Mouse (Mus musculus) midbrain, embryonic 14.5 days (tissue): ENCODE results near the gene Caap1. TPM values are rescaled to one million over a fixed set of nuclear protein-coding genes. Genes with fewer than 3 reads are reported as not detected.

Experiments used
- ATAC-seq: fragments of 200-750 bp; cut with Nextera tagmentation; 2 replicates; pipeline ENCODE4 v1.8.0; 2017; ENCODE audit warnings: moderate number of reproducible peaks, moderate library complexity; ENCODE audit not compliant: low FRiP score, low TSS enrichment
- DNase-seq: peaks from one replicate; pipeline ENCODE4 v3.0.0-alpha.2; 2015
- H3K27ac ChIP-seq: fragments of 300-500 bp; sonication (generic); replicated peaks from 2 replicates; pipeline ENCODE4 v1.5.1; 2014; ENCODE audit warnings: mild to moderate bottlenecking, low read depth, low read length, moderate library complexity
- H3K27me3 ChIP-seq: fragments of 300-500 bp; sonication (generic); 2 replicates; pipeline ENCODE4 v1.6.1; 2014; ENCODE audit warnings: low read length, control low read depth, mixed read lengths; ENCODE audit not compliant: control insufficient read depth, insufficient read depth
- H3K36me3 ChIP-seq: fragments of 300-500 bp; sonication (generic); 2 replicates; pipeline ENCODE4 v1.6.1; 2014; ENCODE audit warnings: low read length, control low read depth; ENCODE audit not compliant: control insufficient read depth, insufficient read depth
- H3K4me1 ChIP-seq: fragments of 300-500 bp; sonication (generic); 2 replicates; pipeline ENCODE4 v1.6.1; 2014; ENCODE audit warnings: mild to moderate bottlenecking, antibody characterized with exemption, low read length, control low read depth; ENCODE audit not compliant: control insufficient read depth, insufficient read depth
- H3K4me2 ChIP-seq: fragments of 300-500 bp; sonication (generic); 2 replicates; pipeline ENCODE4 v1.6.1; 2014; ENCODE audit warnings: mild to moderate bottlenecking, low read length, moderate library complexity
- H3K4me3 ChIP-seq: fragments of 300-500 bp; sonication (generic); replicated peaks from 2 replicates; pipeline ENCODE4 v1.5.1; 2014; ENCODE audit warnings: low read depth, low read length
- H3K9ac ChIP-seq: fragments of 300-500 bp; sonication (generic); replicated peaks from 2 replicates; pipeline ENCODE4 v1.6.1; 2014; ENCODE audit warnings: mild to moderate bottlenecking, low read length, moderate library complexity
- H3K9me3 ChIP-seq: fragments of 300-500 bp; sonication (generic); 2 replicates; pipeline ENCODE4 v1.6.1; 2016; ENCODE audit warnings: low read length, control low read depth, mixed read lengths; ENCODE audit not compliant: control insufficient read depth
- WGBS: fragments of 180-500 bp; shearing (Covaris S2); extraction: QIAGEN DNeasy Blood & Tissue Kit; methylation state at CpG from one replicate; pipeline ENCODE4 v1.1.7; 2014; 5-methylcytosine and 5-hydroxymethylcytosine counted together
- polyA plus RNA-seq: library from polyadenylated mRNA; unstranded; fragments of >200 nt; fragmentation: Nextera tagmentation; extraction: Ambion mirVana; gene quantifications from 2 replicates; pipeline ENCODE4 v1.2.1, GENCODE M21; 2014

Gene Caap1
- polyA plus RNA-seq, 1 experiment from 2014 or later = 24.1 TPM

DNA sequence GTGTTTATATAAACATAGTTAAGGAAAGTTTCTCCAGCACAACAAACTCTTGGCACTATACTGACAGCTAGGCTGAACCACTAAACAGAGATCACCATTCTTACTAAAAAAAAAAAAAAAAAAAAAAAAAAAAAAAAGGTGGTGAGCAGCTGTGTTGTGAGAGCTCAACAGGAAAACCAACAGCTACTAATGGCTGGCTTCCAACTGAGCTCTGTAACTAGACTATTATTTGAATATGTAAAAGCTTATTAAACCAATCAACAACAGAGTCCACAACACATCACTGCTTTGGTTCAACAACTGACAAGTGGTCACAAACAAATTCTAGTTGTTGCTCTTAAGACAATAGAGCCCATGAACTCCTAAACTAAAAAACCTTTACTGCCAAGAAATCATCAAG lies 23.4 kb downstream of the Caap1 start:
- peaks cover 12% of the 10 kb centered on the region; the same call in 1 of the 2 replicates for H3K36me3 ChIP-seq
- H3K27ac ChIP-seq = no peak overlapping the region
- DNase-seq = no peak
- H3K27me3 ChIP-seq = no peaks in the 10 kb centered on the region
- H3K4me2 ChIP-seq = no peak overlapping the region
- H3K9me3 ChIP-seq = no peaks in the 10 kb centered on the region
- no peak overlapping the region for H3K9ac ChIP-seq
- no peaks in the 10 kb centered on the region for H3K4me1 ChIP-seq
- no peak for ATAC-seq
- no peak overlapping the region for H3K4me3 ChIP-seq

DNA sequence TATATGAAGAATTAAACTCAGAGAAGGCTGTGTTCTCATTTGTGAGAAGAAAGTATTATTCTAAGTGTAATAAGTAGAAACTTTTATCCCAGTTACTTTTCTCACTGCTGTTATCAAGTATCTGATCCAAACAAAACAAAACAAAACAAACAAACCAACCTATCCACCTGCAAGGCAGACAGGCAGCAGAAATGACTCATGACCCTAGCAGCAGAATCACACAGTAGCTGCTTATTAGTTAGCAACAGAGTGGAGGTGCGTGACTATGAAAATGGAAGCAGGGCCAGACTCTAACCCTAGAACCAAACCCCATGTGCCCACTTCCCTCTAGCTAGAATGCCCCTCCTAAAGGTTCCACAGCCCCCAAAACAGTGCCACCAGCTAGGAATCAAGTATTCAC lies 27.1 kb downstream of the Caap1 start:
- ATAC-seq = no peak
- Histone ChIP-seq H3K27me3 (no peaks in the 10 kb centered on the region), H3K9me3 (no peaks in the 10 kb centered on the region), H3K27ac (no peak overlapping the region), H3K4me1 (no peaks in the 10 kb centered on the region), H3K9ac (no peak overlapping the region), H3K4me2 (no peak overlapping the region), H3K4me3 (no peak overlapping the region), H3K36me3 (no peaks in the 10 kb centered on the region)
- 100% methylated on average over 1 of the region's 1 CpGs for WGBS
- DNase-seq = no peak

DNA sequence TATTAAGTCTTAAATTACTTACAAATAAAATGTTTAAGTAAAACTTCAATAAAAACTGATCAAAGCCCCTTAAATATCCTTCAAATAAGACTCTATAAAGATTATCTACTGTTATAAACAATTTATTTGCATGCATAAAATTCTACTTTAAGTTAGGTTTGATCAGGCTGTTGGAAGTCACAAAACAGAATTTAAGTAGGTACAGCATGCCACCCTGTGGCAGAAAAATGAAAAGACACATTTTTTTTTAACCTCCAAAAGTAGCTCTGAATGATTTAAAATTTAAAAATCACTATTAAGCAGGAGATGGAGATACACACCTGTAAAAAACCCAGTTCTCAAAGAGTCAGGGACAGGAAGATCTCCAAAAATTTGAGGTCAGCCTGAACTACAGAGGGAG lies 33.3 kb downstream of the Caap1 start:
- H3K27ac ChIP-seq = no peak overlapping the region
- H3K27me3 ChIP-seq = no peaks in the 10 kb centered on the region
- H3K4me2 ChIP-seq = no peak overlapping the region
- no peak for ATAC-seq
- H3K9me3 ChIP-seq = no peaks in the 10 kb centered on the region
- DNase-seq = peak; percentile 64
- H3K9ac ChIP-seq = no peak overlapping the region
- H3K4me3 ChIP-seq = no peak overlapping the region
- H3K4me1 ChIP-seq = no peaks in the 10 kb centered on the region
- no peaks in the 10 kb centered on the region for H3K36me3 ChIP-seq

DNA sequence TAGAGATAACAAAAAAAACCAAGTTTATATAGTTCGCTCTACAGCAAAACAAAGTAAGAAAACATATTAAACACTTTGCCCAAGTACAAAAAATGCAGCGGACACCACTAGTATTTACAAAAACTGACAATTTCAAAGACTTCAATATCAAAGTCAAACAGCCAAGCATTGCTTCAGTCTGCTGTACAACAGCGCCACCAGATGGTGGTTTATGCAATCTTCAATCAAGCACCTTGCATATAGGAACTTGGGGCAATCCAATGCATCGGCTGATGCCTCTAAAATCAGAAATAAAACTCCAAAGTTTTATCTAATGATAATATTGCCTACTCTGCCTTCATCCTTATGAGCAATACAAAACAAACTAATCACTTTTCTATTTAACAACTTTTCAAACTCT lies 39.0 kb downstream of the Caap1 start:
- no peaks in the 10 kb centered on the region for H3K9me3 ChIP-seq
- no peaks in the 10 kb centered on the region for H3K27me3 ChIP-seq
- no peak overlapping the region for H3K27ac ChIP-seq
- no peak overlapping the region for H3K9ac ChIP-seq
- peak; percentile 89 for DNase-seq
- no peaks in the 10 kb centered on the region for H3K4me1 ChIP-seq
- H3K36me3 ChIP-seq = no peaks in the 10 kb centered on the region
- H3K4me2 ChIP-seq = no peak overlapping the region
- H3K4me3 ChIP-seq = no peak overlapping the region
- ATAC-seq = 0 out of 2 replicates have a peak, but pooled peaks have one; percentile 46
- WGBS = 66% methylated on average over 4 of the region's 4 CpGs

DNA sequence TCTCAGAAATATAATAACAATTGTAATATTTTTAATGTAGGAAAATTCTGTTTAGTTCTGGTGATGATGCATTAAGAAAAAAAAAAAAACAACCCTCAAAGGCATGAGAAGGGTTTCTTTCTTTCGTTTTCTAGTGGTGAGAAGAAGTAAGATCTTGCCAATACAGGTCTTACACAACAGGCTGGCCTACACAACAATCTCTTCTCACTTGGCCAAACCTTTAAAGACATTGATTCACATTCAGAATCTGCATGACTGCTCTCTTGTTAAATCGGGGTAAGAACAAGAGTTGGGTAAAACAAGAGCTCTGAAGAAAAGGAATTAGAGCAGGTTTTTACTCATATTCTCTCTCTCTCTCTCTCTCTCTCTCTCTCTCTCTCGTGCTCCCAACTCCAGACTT lies 41.2 kb downstream of the Caap1 start:
- H3K36me3 ChIP-seq = peaks cover 9% of the 10 kb centered on the region; the same call in 1 of the 2 replicates
- no peaks in the 10 kb centered on the region for H3K4me1 ChIP-seq
- H3K4me3 ChIP-seq = no peak overlapping the region
- DNase-seq = no peak
- ATAC-seq = no peak
- H3K9me3 ChIP-seq = no peaks in the 10 kb centered on the region
- no peaks in the 10 kb centered on the region for H3K27me3 ChIP-seq
- WGBS = 76% methylated on average over 3 of the region's 3 CpGs
- H3K27ac ChIP-seq = no peak overlapping the region
- H3K9ac ChIP-seq = no peak overlapping the region
- H3K4me2 ChIP-seq = no peak overlapping the region

DNA sequence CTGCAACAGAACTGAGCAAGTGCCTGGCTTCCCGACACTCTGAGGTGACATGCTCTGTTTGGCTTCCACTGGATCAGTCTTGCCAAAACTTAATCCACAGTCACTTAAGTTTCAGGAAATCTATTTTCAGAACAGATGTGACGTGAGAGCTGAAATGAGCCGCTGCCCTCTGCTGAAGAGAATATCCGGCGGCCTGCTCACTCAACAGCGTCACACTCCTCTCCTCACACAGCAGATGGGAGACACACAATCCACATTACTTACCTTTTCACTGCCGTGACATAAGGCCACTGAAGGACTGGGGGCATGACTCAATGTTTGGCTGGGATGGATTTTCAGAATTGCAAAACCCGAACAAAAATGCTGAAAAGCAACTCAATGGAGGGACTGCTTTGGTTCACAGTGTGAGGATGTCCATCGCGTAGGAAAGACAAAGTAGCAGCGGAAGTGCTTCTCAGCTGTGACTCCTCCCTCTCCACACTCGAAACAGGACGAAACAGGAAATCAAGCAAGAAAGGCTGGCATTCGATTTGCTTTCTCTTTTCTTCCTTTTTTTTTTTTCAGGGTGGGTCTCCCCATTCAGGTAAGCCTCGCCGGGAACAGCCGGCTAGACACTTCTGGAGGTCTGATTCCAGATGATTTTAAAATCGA lies 79.7 kb downstream of the Caap1 start:
- ATAC-seq = no peak
- H3K9me3 ChIP-seq = no peaks in the 10 kb centered on the region
- 78% methylated on average over 18 of the region's 18 CpGs for WGBS

DNA sequence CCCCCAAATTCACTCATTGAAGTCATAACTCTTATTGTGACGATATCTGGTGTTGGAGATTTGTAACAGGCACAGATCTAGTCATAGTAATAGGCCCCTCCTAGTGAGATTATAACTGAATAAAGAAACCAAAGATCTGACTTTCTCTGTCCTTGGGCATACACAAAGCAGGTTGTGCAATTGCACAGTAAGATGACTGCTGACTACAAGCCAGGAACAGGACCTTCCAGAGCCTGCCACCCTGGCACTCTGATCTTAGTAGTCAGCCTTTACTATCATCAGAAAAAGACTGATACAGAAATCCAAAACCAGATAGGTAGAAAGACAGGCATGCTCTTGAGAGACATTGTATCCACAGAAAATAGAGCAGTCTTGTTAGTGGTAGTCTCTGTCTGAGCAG lies 83.3 kb downstream of the Caap1 start:
- H3K9me3 ChIP-seq = no peaks in the 10 kb centered on the region
- H3K4me2 ChIP-seq = no peak overlapping the region
- H3K9ac ChIP-seq = no peak overlapping the region
- H3K4me3 ChIP-seq = no peak overlapping the region
- DNase-seq (no peak), ATAC-seq (no peak)
- no peaks in the 10 kb centered on the region for H3K36me3 ChIP-seq
- H3K27me3 ChIP-seq = no peaks in the 10 kb centered on the region
- no peaks in the 10 kb centered on the region for H3K4me1 ChIP-seq
- WGBS = 95% methylated on average over 1 of the region's 1 CpGs
- no peak overlapping the region for H3K27ac ChIP-seq

More for the DNA sequence above, 79.7 kb downstream of the Caap1 start:
- Histone ChIP-seq H3K36me3 (no peaks in the 10 kb centered on the region), H3K27me3 (no peaks in the 10 kb centered on the region), H3K27ac (no peak overlapping the region), H3K9ac (no peak overlapping the region), H3K4me3 (no peak overlapping the region), H3K4me1 (no peaks in the 10 kb centered on the region), H3K4me2 (no peak overlapping the region)
- DNase-seq = peak; percentile 8

DNA sequence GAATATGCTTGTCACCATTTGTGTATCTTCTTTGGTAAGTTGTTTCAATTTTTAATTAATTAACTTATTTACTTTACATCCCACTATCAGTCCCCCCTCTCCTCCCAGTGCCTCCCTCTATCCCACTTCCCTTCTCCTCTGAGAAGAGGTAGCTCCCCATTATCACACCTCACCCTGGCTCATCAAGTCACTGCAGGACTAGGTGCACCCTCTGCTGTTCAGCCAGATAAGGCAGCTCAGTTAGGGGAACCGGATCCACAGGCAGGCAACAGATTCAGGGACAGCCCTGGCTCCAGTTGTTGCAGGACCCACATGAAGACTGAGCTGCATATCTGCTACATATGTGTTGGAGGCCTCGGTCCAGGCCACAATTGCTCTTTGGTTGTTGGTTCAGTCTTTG lies 97.2 kb downstream of the Caap1 start:
- Histone ChIP-seq H3K27ac (no peak overlapping the region), H3K9ac (no peak overlapping the region), H3K9me3 (no peaks in the 10 kb centered on the region), H3K36me3 (peaks cover 14% of the 10 kb centered on the region; the same call in 1 of the 2 replicates), H3K4me1 (no peaks in the 10 kb centered on the region), H3K27me3 (no peaks in the 10 kb centered on the region), H3K4me2 (no peak overlapping the region), H3K4me3 (no peak overlapping the region)
- no peak for DNase-seq
- no peak for ATAC-seq
- WGBS = 86% methylated on average over 2 of the region's 2 CpGs

DNA sequence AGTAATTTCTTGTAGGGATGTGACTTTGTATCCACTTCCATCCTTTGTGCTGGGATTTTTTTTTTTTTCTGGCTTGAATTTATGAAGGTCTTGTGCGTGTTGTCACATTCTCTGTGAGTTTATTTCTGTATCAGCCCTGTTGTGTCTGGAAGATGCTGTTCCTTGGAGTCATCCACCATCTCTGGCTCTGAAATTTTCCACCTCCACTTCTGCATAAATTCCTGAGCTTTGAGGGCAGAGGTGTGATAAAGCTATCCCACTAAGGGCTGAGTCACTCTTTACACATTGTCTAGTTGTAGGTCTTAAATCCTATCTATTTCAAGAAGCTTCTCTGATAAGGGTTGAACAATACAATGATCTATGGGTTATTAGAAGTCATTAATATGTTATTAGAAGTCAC lies 101.7 kb downstream of the Caap1 start:
- H3K27me3 ChIP-seq = no peaks in the 10 kb centered on the region
- H3K4me2 ChIP-seq = no peak overlapping the region
- no peaks in the 10 kb centered on the region for H3K9me3 ChIP-seq
- H3K4me3 ChIP-seq = no peak overlapping the region
- ATAC-seq (no peak), DNase-seq (no peak)
- H3K36me3 ChIP-seq = peaks cover 3% of the 10 kb centered on the region; the same call in 1 of the 2 replicates
- H3K27ac ChIP-seq = no peak overlapping the region
- WGBS = 97% methylated on average over 1 of the region's 1 CpGs
- H3K4me1 ChIP-seq = no peaks in the 10 kb centered on the region
- no peak overlapping the region for H3K9ac ChIP-seq
